Mouse (Mus musculus) stomach, embryonic 15.5 days (tissue): Measurements from ENCODE around the gene Kif20b. TPM values are rescaled to one million over a fixed set of nuclear protein-coding genes. Genes with fewer than 3 reads are reported as not detected.

Experiments
- microRNA counts: library from miRNA; unstranded; fragments of <30 nt; microRNA quantifications from one replicate; lab custom pipeline; 2016
- microRNA-seq: library from miRNA; unstranded; fragments of <30 nt; microRNA quantifications from one replicate; pipeline ENCODE4, GENCODE M21; 2016
- polyA plus RNA-seq: library from polyadenylated mRNA; unstranded; fragments of >200 nt; fragmentation: Nextera tagmentation; extraction: Ambion mirVana; gene quantifications from 2 replicates; pipeline ENCODE4 v1.2.1, GENCODE M21; 2015

Kif20b gene
- polyA plus RNA-seq, 1 experiment from 2014 or later = 56.2 TPM

MicroRNA genes within 50 kb of the gene (microRNA counts, 519-probe panel; counts per million panel counts)
- microRNA mmu-miR-1950 (lab: Ali Mortazavi, UCI) = not detected

Small RNAs within 50 kb of the gene (microRNA-seq; reads per million reads assigned to microRNA genes)
- gene Mir1950 = not detected

Other genes with a start within 250 kb of the Kif20b start
- 5.5 and 6.8 TPM in 2 replicates for gene Slc16a12, start 175.1 kb upstream of the Kif20b start, polyA plus RNA-seq
- gene Pank1, start 42.9 kb upstream of the Kif20b start, polyA plus RNA-seq = 7.1 TPM in 2 replicates